ENCODE assay signal across 14 mouse cellular contexts in genomic region chr11:52299687-52300086, GRCm38 (mm10). TPM values are rescaled to one million over a fixed set of nuclear protein-coding genes. Genes with fewer than 3 reads are reported as not detected.
DNase-seq lines count a peak whose midpoint lies in the region; ATAC-seq and TF ChIP-seq lines count a peak whose summit lies in the region.
"Had no signal": no experiment of that assay in that cellular context is flagged by ENCODE, and none has a peak within 500 bp of the region (broad histone marks: within the 10 kb centered on the region; RNA-seq: fewer than 3 reads in every experiment).

No protein-coding gene starts in this region.

- ATAC-seq in neutrophil, adult 5-6 weeks (ENCODE audit: extremely low read depth, insufficient number of reproducible peaks, low FRiP score, poor library complexity, severe bottlenecking): peak; percentile 51; the same call in 1 of the 2 replicates

- peak; percentile 24 for DNase-seq in right cerebral cortex, adult 18-20 months
- no peak for DNase-seq in right cerebral cortex, postnatal 4 days
- peak; percentile 94 for DNase-seq in T-cell, adult 2 months (ENCODE audit: low spot score)
- peak; percentile 80 for DNase-seq in thymus, postnatal 4 days
- no peak for DNase-seq in gastrocnemius, adult 2 months
- no peak for DNase-seq in cerebellum, adult 9-11 months
- DNase-seq: adrenal gland, postnatal 25 days; heart, adult 2 months; kidney, postnatal 10 days; layer of hippocampus, adult 9-11 months had no signal

- no peak overlapping the region for H3K4me3 ChIP-seq in gastrocnemius, adult 2 months
- H3K4me3 ChIP-seq: forebrain, embryonic 12.5 days; heart, adult 2 months; midbrain, embryonic 12.5 days; neural tube, embryonic 13.5 days had no signal

- H3K27ac ChIP-seq in gastrocnemius, adult 2 months: no peak overlapping the region
- H3K27ac ChIP-seq: forebrain, embryonic 12.5 days; heart, adult 2 months; midbrain, embryonic 12.5 days; neural tube, embryonic 13.5 days had no signal

- intact Hi-C loops in gastrocnemius, adult 2 months (cut with DNase I): loop anchor here (5.0 kb wide), 1 partner anchor 43 kb away; no protein-coding TSS in a partner anchor

- TF ChIP-seq CTCF in gastrocnemius, adult 2 months (IDR thresholded peaks at IDR 0.05): no peak

RNA-seq across cellular contexts. Expression of gene Tcf7, which starts 16.9 kb away (rescaled TPM):
- total RNA-seq in neutrophil, adult 5-6 weeks (2017): 32.0 and 34.7 TPM in 2 replicates
- total RNA-seq in gastrocnemius, adult 2 months (2021): under 1 TPM; 0.31 to 0.59 TPM

Comparison
In these comparisons a context has a peak if more than half of its experiments do, and no peak if none do; other contexts are left out.
1. DNase-seq: peak in right cerebral cortex, adult 18-20 months (single experiment), T-cell, adult 2 months (single experiment) and thymus, postnatal 4 days (single experiment); none in right cerebral cortex, postnatal 4 days (single experiment), gastrocnemius, adult 2 months (single experiment) and cerebellum, adult 9-11 months (single experiment).
2. RNA of gene Tcf7, which starts 16.9 kb away (total RNA-seq): 32.0 to 34.7 TPM in neutrophil, adult 5-6 weeks; 0.31 to 0.59 TPM in gastrocnemius, adult 2 months; every median in the first group is over 10 times any median in the second.